Mouse (Mus musculus) CD4-positive, CD25-positive, alpha-beta regulatory T cell, adult 4 months (primary cell): Measurements from ENCODE around the gene Olfr619. TPM values are rescaled to one million over a fixed set of nuclear protein-coding genes. Genes with fewer than 3 reads are reported as not detected.

Experiments
- ATAC-seq: one replicate; pipeline ENCODE4 v1.8.0; 2017
- polyA plus RNA-seq, 2 experiments: library from polyadenylated mRNA; unstranded; fragments of 100-300 nt; shearing (Covaris generic); gene quantifications; one replicate each; pipeline ENCODE4 v1.2.1; 2017

Gene Olfr619
- not detected for polyA plus RNA-seq

- ATAC-seq, result no peak
These were observed at the start of gene Olfr619 for GRCm38 (mm10) chr7:103600275-103600674. TSS of gene Olfr619 (plus strand) at chr7:103600575.

- ATAC-seq, result no peak
These were observed 44.6 kb upstream of the Olfr619 start, which contains the start of gene Olfr615 for GRCm38 (mm10) chr7:103555779-103556178. TSS of gene Olfr615 (plus strand) at chr7:103556079.

- ATAC-seq, result no peak
These were observed 31.3 kb upstream of the Olfr619 start, which contains the start of gene Olfr616 for GRCm38 (mm10) chr7:103569043-103569442. TSS of gene Olfr616 (minus strand) at chr7:103569143.

- no peak for ATAC-seq
These were observed 27.6 kb upstream of the Olfr619 start, which contains the start of gene Olfr617 for GRCm38 (mm10) chr7:103572761-103573160. TSS of gene Olfr617 (plus strand) at chr7:103573061.

- no peak for ATAC-seq
These were observed 10.6 kb upstream of the Olfr619 start, which contains the start of gene Olfr618 for GRCm38 (mm10) chr7:103589803-103590202. TSS of gene Olfr618 (plus strand) at chr7:103590103.

- no peak for ATAC-seq
These were observed 7.0 kb downstream of the Olfr619 start for GRCm38 (mm10) chr7:103607425-103607824.

GRCm38 (mm10) chr7:103612434-103612833 lies 12.1 kb downstream of the Olfr619 start, which contains the start of gene Olfr620:
TSS of gene Olfr620 (minus strand) at chr7:103612534.
- ATAC-seq, result no peak

GRCm38 (mm10) chr7:103636795-103637194 lies 36.4 kb downstream of the Olfr619 start:
- ATAC-seq, result no peak

GRCm38 (mm10) chr7:103642602-103643001 lies 42.2 kb downstream of the Olfr619 start, which contains the start of gene Olfr622:
TSS of gene Olfr622 (minus strand) at chr7:103642702.
- no peak for ATAC-seq

GRCm38 (mm10) chr7:103644070-103644469 lies 43.7 kb downstream of the Olfr619 start:
- no peak for ATAC-seq

Other genes starting within 250 kb of the Olfr619 start
- gene Olfr601, start 237.9 kb upstream of the Olfr619 start, polyA plus RNA-seq, result under 1 TPM in 1 of 2 experiments, not detected in 1; 0.19 TPM
- gene Olfr603, start 214.4 kb upstream of the Olfr619 start, polyA plus RNA-seq, result under 1 TPM in 1 of 2 experiments, not detected in 1; 0.67 TPM
- gene Usp17lc, start 185.5 kb upstream of the Olfr619 start, polyA plus RNA-seq, result not detected
- not detected for gene Olfr605, start 155.1 kb upstream of the Olfr619 start, polyA plus RNA-seq
- not detected for gene Olfr606, start 151.5 kb upstream of the Olfr619 start, polyA plus RNA-seq
- gene Olfr607, start 136.4 kb upstream of the Olfr619 start, polyA plus RNA-seq, result under 1 TPM in 1 of 2 experiments, not detected in 1; 0.12 TPM
- gene Olfr608, start 130.7 kb upstream of the Olfr619 start, polyA plus RNA-seq, result not detected
- not detected for gene Olfr609, start 102.5 kb upstream of the Olfr619 start, polyA plus RNA-seq
- gene Olfr610, start 88.5 kb upstream of the Olfr619 start, polyA plus RNA-seq, result not detected
- gene Olfr611, start 79.7 kb upstream of the Olfr619 start, polyA plus RNA-seq, result not detected
- not detected for gene Olfr612, start 57.9 kb upstream of the Olfr619 start, polyA plus RNA-seq
- not detected for gene Olfr613, start 52.5 kb upstream of the Olfr619 start, polyA plus RNA-seq
- not detected for gene Olfr615, start 44.5 kb upstream of the Olfr619 start, polyA plus RNA-seq
- not detected for gene Olfr616, start 31.4 kb upstream of the Olfr619 start, polyA plus RNA-seq
- gene Olfr617, start 27.5 kb upstream of the Olfr619 start, polyA plus RNA-seq, result not detected
- gene Olfr618, start 10.5 kb upstream of the Olfr619 start, polyA plus RNA-seq, result not detected
- 1 to 10 TPM in 1 of 2 experiments, not detected in 1; 1.3 TPM for gene Olfr620, start 12.0 kb downstream of the Olfr619 start, polyA plus RNA-seq
- not detected for gene Olfr622, start 42.1 kb downstream of the Olfr619 start, polyA plus RNA-seq
- gene Olfr623, start 63.1 kb downstream of the Olfr619 start, polyA plus RNA-seq, result not detected
- not detected for gene Olfr624, start 70.6 kb downstream of the Olfr619 start, polyA plus RNA-seq
- gene Olfr625-ps1, start 82.1 kb downstream of the Olfr619 start, polyA plus RNA-seq, result not detected
- not detected for gene Olfr243, start 114.1 kb downstream of the Olfr619 start, polyA plus RNA-seq
- gene Olfr628, start 129.8 kb downstream of the Olfr619 start, polyA plus RNA-seq, result not detected
- gene Olfr629, start 144.4 kb downstream of the Olfr619 start, polyA plus RNA-seq, result not detected
- gene Olfr630, start 156.8 kb downstream of the Olfr619 start, polyA plus RNA-seq, result not detected
- gene Olfr69, start 171.0 kb downstream of the Olfr619 start, polyA plus RNA-seq, result not detected
- gene Olfr68, start 179.1 kb downstream of the Olfr619 start, polyA plus RNA-seq, result not detected
- not detected for gene Olfr67, start 191.2 kb downstream of the Olfr619 start, polyA plus RNA-seq
- gene Hbb-bt, start 213.4 kb downstream of the Olfr619 start, polyA plus RNA-seq, result 1 to 10 TPM in 1 of 2 experiments, not detected in 1; 2.4 TPM
- 1 to 10 TPM; 3.4 to 7.7 TPM for gene Hbb-bs, start 227.5 kb downstream of the Olfr619 start, polyA plus RNA-seq
- gene Hbb-bh2, start 239.9 kb downstream of the Olfr619 start, polyA plus RNA-seq, result not detected
- gene Hbb-bh1, start 242.6 kb downstream of the Olfr619 start, polyA plus RNA-seq, result not detected